Mouse (Mus musculus) testis, adult 2 months (tissue): ENCODE data around the gene Phrf1. TPM values are rescaled to one million over a fixed set of nuclear protein-coding genes. Genes with fewer than 3 reads are reported as not detected.

Experiments used
- H3K27ac ChIP-seq: fragments of 200-500 bp; 2 replicates; pipeline ENCODE4 v1.5.1; 2012; ENCODE audit warnings: low read depth, low read length; ENCODE audit not compliant: control insufficient read depth, insufficient read depth
- H3K27me3 ChIP-seq: fragments of 200-500 bp; 2 replicates; pipeline ENCODE4 v1.6.1; 2012; ENCODE audit warnings: mild to moderate bottlenecking, low read length, moderate library complexity; ENCODE audit not compliant: control insufficient read depth, insufficient read depth
- H3K36me3 ChIP-seq: fragments of 200-500 bp; 2 replicates; pipeline ENCODE4 v1.6.1; 2012; ENCODE audit warnings: mild to moderate bottlenecking, low read length; ENCODE audit not compliant: control insufficient read depth, insufficient read depth
- H3K4me1 ChIP-seq: fragments of 200-500 bp; 2 replicates; pipeline ENCODE4 v1.6.1; 2012; ENCODE audit warnings: low read length; ENCODE audit not compliant: control insufficient read depth, insufficient read depth
- H3K4me3 ChIP-seq: fragments of 200-500 bp; 2 replicates; pipeline ENCODE4 v1.5.1; 2012; ENCODE audit warnings: low read depth, mild to moderate bottlenecking, low read length, moderate library complexity, mixed read lengths; ENCODE audit not compliant: control insufficient read depth
- CTCF ChIP-seq: fragments of 200-500 bp; IDR thresholded peaks from 2 replicates; pipeline ENCODE4 v1.5.1; 2012; ENCODE audit warnings: low read depth, mild to moderate bottlenecking, inconsistent platforms, low read length, moderate library complexity; ENCODE audit not compliant: control insufficient read depth, insufficient read depth, insufficient replicate concordance
- POLR2A ChIP-seq: fragments of 200-500 bp; IDR thresholded peaks from 2 replicates; pipeline ENCODE4 v1.6.1; 2012; ENCODE audit warnings: low read depth, mild to moderate bottlenecking, inconsistent platforms, low read length, moderate library complexity; ENCODE audit not compliant: control insufficient read depth
- polyA plus RNA-seq: library from polyadenylated mRNA; depleted of rRNA; stranded (reverse); fragments of >200 nt; gene quantifications from 2 replicates; pipeline ENCODE4 v1.2.3, GENCODE M21; 2012

Gene Phrf1
- polyA plus RNA-seq, 1 experiment: 19.0 TPM

DNA sequence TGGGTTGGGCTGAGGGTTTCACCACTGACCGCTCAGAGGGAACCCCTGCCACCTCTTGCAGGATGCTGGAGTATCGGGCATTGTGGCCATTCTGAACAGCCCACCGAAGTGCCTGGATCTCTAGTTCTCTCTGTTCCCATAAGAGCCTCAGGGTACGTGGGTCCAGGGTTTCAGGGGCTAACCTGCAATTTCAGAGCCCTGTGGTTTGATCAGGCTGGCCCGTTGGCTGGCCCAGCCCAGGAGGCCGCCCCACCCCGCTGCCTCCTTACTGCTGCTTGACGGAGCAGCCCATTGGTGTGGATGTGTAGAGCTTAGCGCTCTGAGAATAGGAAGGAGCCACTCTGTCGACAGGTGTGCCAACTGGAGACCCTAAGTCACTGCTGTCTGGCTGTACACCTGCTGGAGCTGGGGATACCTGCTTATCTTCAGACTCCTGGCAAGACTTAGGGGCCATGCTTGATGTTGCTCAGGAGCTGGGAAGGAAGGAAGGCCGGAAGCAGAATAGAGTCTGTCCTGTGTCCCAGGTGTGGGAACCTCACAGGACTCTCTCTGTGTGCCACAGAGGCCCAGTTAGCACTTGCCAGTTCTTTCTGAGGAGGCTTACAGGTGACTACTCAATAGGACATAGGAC, 14.9 kb upstream of the Phrf1 start, which contains the start of gene Lmntd2:
Gene Lmntd2, minus strand, starts transcription at position 476 of the 631 bp plus-strand sequence.
- Histone ChIP-seq H3K27me3 (no peaks in the 10 kb centered on the region), H3K36me3 (no peaks in the 10 kb centered on the region), H3K4me3 (peak within 1 kb of the TSS; percentile 86), H3K4me1 (peaks cover 19% of the 10 kb centered on the region), H3K27ac (peak within 1 kb of the TSS; percentile 10)
- TF ChIP-seq CTCF: no peak
- TF ChIP-seq POLR2A: no peak

DNA sequence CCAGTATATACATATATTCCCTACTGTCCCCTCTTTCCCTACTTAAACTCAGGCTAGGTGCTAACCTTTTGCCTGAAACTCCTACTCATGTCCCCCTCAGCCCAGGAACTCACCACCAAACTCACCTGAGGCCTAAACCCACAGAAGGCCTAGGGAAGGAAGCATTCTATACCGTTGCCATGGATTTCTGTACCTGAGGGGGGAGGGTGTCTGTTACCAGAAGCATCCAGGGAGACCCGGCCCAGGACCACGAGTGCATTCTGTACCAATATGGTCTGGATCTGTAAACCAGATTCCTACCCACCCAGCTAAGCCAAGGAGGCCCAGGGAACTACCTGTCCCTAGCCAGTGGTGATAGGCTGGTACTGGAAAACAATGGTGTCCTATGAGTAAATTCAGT, 14.3 kb upstream of the Phrf1 start:
- Histone ChIP-seq H3K4me3 (peak overlapping the region; percentile 86), H3K36me3 (no peaks in the 10 kb centered on the region), H3K27me3 (no peaks in the 10 kb centered on the region), H3K4me1 (peaks cover 19% of the 10 kb centered on the region), H3K27ac (peak overlapping the region; percentile 10)
- no peak for TF ChIP-seq CTCF
- no peak for TF ChIP-seq POLR2A

DNA sequence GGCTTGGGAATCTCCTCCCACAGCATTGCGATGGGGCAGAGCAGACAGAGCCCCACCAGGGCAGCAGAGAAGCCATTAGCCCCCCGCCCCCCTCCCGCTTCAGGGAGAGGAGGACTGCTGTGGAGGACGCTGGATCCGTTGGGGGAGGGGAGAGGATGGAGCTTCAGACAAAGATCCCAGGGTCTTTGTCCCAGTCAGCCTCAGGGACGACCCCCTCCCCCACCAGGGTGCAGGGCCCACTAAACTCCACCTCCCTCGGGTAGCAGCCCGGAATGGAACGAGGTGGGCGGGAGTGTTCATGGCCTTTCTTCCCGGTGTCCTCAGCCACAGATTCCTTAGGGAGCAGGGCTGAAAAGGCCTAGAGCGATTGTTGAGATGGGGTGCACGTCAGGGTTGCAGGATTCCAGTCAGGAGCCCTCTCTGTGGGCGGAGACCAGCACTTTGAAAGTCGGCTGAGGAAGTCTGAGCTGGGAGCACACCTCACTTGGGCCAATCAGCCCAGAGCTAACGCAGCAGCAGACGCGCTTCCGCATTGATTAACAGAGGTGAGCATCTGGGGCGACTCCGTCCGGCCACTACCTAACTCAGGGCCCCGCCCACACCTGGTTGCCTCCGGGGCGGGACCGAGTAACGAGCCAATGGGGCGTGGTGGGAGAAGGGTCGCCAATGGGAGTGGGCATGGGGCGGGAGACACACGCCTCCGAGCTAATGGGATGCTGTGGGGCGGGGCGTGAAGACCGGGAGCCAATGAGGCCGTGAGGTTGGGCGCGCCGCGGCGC, 13.3 kb upstream of the Phrf1 start, which contains the start of gene Rassf7:
Gene Rassf7, plus strand, starts transcription at position 760 of the 779 bp plus-strand sequence.
- Histone ChIP-seq H3K27me3 (no peaks in the 10 kb centered on the region), H3K27ac (peak within 1 kb of the TSS; percentile 77), H3K4me1 (peaks cover 19% of the 10 kb centered on the region), H3K4me3 (peak within 1 kb of the TSS; percentile 86), H3K36me3 (no peaks in the 10 kb centered on the region)
- TF ChIP-seq POLR2A (peak; percentile 56), CTCF (0 out of 2 replicates have a peak, but pooled peaks have one; percentile 1)

DNA sequence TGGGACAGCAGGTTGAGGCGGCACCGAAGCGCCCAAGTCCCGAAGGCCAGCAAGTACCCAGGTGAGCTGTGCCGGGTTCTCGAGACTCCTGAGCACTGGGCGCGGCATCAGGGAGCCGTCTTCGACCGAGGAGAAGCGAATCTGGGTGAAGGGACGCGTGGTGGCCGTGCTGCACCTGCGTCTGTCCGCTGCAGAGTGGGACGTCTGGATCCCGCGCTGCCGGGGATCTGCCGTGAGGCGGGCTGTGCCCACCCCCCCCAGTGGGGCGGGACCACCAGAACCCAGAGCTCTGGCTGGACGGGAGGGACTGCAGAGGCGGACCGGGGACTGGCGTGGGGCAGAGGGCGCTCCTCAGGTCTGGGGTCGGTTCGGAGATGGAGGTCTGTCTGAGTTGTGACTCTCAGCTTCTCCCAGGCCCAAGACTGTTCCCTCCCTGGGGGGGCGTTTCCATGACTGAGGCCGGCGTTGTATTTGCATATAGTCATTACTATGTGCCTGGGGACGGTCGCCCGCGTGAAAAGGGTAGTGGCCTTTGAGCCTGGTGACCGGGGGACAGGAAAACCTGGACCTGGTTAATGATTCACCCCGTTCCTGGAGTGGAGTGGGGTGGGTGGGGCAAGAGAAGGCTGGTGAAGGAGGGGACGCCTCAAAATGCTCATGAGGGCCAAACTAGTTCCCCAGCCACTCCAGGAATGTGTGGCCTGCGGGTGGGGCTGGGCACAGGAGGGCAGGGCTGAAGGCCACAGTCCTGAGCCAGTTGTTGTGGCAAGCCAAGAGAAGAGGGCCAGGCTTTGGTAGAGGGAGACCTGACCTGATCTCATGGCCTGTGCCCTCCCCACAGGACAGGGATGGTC, 12.5 kb upstream of the Phrf1 start:
- Histone ChIP-seq H3K27ac (0 out of 2 replicates have a peak overlapping the region, but pooled peaks have one; percentile 9), H3K4me3 (peak overlapping the region; percentile 86), H3K27me3 (no peaks in the 10 kb centered on the region), H3K36me3 (no peaks in the 10 kb centered on the region), H3K4me1 (peaks cover 23% of the 10 kb centered on the region)
- TF ChIP-seq CTCF: no peak
- peak; percentile 17; the same call in 1 of the 2 replicates for TF ChIP-seq POLR2A

GRCm38 (mm10) chr7:141216894-141217293, 11.7 kb upstream of the Phrf1 start:
- H3K27ac ChIP-seq: no peak overlapping the region
- no peaks in the 10 kb centered on the region for H3K36me3 ChIP-seq
- peak overlapping the region; percentile 86 for H3K4me3 ChIP-seq
- H3K27me3 ChIP-seq: no peaks in the 10 kb centered on the region
- no peak for TF ChIP-seq CTCF
- TF ChIP-seq POLR2A: no peak
- peaks cover 30% of the 10 kb centered on the region for H3K4me1 ChIP-seq

DNA sequence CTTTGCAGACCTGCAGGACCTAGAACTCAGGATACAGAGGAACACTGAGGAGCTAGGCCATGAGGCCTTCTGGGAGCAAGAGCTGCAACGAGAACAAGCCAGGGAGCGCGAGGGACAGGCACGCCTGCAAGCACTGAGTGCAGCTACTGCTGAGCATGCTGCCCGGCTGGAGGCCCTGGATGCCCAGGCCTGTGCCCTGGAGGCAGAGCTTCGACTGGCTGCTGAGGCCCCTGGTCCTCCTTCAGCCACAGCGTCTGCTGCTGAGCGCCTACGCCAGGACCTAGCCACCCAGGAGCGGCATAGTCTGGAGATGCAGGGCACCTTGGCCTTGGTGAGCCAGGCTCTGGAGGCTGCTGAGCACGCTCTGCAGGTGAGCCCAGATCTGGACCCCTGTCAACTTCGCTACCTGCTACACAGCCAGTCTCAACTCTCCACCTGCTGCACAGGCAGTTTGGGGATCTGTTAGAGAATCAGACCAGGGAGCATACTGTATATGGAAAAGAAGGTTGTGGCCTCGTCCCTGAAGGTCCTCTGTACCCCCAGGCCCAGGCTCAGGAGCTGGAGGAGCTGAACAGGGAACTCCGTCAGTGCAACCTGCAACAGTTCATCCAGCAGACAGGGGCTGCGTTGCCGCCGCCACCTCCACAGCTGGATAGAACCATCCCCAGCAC, 11.1 kb upstream of the Phrf1 start:
- Histone ChIP-seq H3K27me3 (no peaks in the 10 kb centered on the region), H3K27ac (no peak overlapping the region), H3K4me3 (no peak overlapping the region), H3K4me1 (peaks cover 36% of the 10 kb centered on the region), H3K36me3 (no peaks in the 10 kb centered on the region)
- no peak for TF ChIP-seq POLR2A
- TF ChIP-seq CTCF: no peak
